Mouse (Mus musculus): Measurements from ENCODE around the gene Acly. TPM values are rescaled to one million over a fixed set of nuclear protein-coding genes. Genes with fewer than 3 reads are reported as not detected.

Acly gene
- total RNA-seq, 2 experiments from 2014 or later = 27.3 to 38.1 TPM

DNA sequence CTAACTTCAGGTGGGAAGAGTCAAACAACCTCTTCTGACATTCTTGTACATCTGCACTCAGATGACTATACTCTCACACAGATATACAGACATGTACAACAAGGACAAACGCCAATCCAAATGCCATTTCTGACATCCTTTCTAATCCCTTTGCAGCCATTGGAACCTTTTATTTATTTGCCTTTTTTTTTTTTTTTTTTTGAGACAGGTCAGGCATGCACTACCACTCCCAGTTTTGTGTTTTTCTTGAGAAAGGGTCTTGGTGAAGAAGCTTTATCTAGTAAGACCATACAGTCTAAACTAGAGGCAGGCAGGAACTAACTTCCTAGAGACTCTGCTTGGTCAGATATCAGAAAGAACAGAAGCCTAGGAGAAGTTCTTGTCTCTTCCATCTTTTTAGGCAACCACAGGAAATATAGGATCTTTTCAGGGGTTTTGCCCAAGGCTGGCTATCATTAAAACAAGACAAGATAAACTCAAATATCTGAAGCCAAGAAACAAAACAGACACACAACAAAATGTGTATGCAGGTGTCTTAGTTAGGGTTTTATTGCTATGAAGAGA lies 62.5 kb downstream of the Acly start:
- DNase-seq = no peak

DNA sequence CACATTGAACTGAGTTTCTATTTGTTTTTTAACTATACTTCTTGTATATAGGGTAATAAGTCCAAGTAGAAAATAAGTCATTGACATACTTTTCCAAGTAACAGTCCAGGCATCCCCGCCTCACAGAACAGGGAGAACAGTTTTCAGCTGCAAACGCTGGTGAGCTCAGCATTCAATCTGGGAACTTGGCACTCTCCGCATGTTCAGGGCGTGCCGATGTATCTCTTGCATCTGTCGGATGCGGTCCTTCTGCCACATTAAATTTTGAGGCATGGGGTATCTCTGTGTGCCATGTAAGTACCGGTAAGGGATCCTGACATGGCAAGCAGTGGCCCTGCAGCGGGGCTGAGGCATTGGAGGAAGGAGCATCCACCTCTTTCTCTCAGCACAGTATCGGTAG lies 65.1 kb downstream of the Acly start:
- DNase-seq = no peak
- intact Hi-C loops (cut with DNase I) = no loop called here

More for the DNA sequence above, 62.5 kb downstream of the Acly start:
- intact Hi-C loops (cut with DNase I) = no loop called here

DNA sequence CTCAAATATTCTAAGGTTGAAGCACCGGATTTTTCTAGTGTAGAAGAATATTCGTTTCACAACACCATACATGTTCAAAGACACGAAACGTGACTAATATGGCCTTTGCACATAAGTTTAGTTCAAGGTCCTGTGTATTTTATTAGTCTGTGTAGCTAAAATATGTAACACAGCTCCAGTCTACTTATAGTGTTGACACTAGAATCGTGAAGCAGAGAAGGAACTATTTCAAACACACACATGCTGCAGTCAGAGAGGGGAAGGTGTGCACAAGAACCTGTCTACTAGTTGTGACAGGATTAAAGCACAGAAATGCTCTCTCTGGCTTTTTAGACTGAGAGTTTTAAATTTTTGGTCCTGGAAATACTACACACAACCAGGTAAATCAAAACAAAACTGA lies 70.1 kb downstream of the Acly start:
- intact Hi-C loops (cut with DNase I) = no loop called here
- no peak for DNase-seq

DNA sequence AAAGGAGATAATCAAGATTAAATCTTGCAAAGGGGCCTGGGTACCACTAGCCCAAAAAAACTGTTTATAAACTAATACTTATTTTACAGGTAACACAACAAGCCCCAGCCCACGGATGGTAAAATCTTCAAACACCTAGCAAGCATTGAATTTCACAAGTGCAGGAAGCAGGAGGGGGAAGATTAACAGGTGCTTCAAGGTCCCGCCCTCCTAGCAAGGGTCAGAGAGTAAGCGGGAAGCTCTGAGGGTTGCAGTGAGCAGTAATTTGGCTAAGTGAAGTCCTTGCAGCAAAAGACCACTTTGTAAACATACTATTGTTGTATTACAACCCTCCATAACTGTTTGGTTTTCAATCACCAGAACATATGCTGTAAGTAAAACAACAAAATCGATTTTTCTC lies 70.6 kb downstream of the Acly start:
- intact Hi-C loops (cut with DNase I) = no loop called here
- no peak for DNase-seq

DNA sequence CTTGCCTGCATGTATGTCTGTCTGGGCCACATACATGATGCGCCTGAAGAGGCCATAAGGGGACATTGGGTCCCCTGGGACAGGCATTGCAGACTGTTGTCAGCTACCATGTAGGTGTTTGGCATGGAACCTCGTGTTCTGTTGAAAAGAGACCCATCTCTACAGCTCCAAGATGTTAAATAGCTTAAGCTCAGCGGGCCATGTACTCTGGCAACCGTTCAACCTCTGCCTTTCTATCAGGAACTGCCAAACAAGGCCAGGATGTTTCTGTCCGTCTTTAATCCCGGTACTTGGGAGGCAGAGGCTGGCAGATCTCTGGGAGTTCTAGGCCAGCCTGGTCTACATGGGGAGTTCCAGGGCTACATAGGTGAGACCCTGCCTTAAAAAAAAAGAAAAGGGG lies 85.2 kb downstream of the Acly start:
- no peak for DNase-seq
- intact Hi-C loops (cut with DNase I) = no loop called here

DNA sequence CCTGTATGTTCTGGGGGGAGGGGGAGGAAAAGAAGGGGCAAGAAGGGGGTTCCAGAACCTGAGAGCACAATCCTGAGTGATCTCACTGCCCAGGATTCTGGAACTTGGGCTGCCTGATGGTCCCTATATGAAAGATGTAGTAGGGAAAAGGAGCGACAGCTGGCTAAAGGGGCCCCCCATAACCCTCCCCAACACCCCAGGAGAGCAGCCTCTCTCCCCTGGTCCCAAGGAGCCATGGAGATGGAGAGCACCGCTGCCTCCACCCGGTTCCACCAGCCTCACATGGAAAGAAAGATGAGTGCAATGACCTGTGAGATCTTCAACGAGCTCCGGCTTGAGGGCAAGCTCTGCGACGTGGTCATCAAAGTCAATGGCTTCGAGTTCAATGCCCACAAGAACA lies 86.0 kb downstream of the Acly start, which contains the start of the genes Nt5c3b and Klhl10:
Gene Nt5c3b (minus strand): TSS at position 12 of the 400 bp plus-strand sequence.
Gene Klhl10 (plus strand): TSS at position 121 of the 400 bp plus-strand sequence.
- DNase-seq = no peak
- intact Hi-C loops (cut with DNase I) = loop anchor here (1.0 to 2.0 kb wide), 2 partner anchors 27 to 31 kb away; partner anchors contain the start of genes Klhl11 and P3h4

DNA sequence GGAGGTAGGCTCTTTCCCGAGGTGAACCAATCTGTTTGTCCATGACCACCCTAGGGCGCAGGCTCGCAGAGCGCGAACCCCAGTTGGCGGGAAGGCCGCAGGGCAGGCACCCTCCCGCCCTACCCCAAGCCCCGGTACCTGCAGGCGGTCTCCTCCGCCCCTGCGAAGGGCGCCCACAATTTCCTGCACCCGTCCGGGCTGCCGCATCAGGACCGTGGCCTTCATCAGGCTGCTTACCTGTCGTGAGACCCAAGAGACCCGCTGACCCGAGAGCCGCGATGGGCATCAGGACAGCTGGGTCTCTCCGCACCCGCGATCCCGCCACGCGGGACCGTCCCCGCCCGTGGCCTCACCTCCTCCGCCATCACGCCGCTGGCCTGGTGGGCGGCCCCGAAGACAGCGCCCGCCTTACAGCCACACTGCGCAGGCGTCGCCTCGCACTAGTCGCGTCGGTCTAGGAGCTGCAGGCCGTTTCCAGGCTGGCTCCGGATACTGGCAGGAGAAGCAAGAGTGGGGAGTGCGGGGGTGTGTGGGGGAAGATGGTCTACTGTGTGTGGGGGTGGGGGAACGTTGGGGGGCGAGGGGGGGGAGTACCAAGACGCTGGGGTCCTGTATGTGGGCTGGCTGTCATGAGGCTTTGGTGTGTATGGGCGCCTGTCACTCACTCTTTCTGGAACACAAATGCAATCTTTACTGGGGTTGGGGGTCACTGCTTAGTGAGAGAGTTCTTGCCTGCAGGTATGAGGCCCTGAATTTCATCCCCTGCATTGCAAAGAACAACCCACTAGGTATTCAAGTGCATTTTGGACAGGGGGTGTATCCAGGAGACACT lies 86.9 kb downstream of the Acly start:
- intact Hi-C loops (cut with DNase I) = loop anchor here (1.0 to 2.0 kb wide), 2 partner anchors 27 to 32 kb away; partner anchors contain the start of genes Klhl11 and P3h4

DNA sequence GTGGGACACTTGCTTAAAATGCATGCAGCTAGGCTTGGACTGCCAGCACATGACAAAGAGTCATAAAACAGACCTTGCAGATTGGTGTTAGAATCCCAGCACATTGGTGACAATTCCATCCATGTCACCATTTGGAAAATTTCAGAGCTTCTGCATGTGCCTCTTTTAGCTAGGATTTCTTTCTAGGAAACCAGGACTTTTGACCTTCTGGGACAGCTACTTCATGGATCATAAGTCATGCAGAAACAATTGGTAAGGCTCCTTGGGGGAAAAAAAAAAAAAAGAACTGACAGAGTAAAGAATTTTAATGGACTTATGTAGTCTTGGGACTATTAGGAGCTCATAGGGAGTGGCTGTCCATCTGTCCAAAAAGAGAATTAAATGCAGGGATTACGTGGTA lies 89.9 kb downstream of the Acly start:
- no peak for DNase-seq
- intact Hi-C loops (cut with DNase I) = no loop called here

More for the DNA sequence above, 86.9 kb downstream of the Acly start:
- peak; percentile 86 to 87 for DNase-seq

DNA sequence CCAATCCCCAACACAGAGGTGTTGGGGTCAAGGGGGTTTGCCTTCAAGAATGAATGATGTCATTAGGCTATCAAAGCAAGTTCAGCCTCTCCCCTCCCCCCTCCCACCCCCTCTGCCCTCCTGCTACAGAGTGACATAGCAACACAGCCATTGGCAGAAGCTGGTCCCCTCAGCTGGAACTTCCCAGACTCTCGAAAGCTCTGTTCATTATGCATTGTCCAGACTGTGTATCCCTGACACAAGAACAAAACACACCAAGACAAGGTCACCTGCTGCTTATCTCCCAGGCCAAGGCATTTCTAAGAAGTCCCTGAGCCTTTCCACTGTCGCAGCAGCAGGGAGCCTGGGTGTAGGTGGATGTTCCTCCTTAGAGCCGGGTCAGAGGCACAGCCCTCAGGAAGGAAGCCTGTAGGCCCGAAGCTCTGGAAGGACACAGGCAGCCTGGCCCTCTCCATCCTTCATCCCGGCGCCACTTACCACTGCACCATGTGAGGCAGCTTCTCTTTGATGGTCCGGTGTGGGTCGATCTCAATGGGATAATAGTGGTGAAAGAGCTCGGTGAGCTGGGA lies 92.0 kb downstream of the Acly start:
- no peak for DNase-seq
- intact Hi-C loops (cut with DNase I) = no loop called here

DNA sequence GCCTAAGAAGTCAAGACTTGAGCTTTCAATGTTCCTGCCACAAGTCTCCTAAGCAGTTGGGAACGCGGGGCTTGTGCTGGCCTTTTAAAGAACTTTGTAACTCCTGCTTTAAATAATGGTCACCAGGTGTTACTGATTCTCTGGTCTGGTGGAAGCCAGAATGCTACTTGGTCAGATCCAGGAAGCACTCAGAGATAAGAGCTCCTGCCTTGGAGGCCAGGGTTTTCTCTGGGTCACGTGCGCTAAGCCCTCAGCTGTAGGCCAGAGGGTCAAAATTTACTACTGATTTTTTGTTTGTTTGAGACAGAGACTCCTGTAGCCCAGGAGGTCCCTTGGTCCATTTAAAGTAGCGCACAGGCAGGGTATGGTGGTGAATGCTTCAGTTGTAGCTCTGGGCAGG lies 95.8 kb downstream of the Acly start:
- intact Hi-C loops (cut with DNase I) = no loop called here
- no peak for DNase-seq

DNA sequence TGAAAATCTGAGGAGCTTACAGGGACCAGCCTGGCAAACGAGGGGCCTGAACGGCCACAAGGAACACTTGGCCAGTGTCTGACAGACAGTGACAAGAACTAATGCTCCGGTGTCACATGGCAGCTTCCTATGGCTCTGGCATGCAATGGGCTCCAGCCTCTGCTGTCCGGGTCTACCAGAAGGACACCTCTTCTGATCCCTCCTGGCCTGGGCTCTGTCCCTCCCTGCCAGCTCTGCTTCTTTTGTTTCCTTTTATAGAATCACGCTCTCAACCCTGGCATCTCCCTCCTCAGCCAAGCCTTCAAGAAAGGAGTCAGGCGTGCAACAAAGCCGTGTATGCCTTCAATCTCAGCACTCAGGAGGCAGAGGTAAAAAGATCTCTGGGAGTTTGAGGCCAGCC lies 97.7 kb downstream of the Acly start:
- DNase-seq = no peak
- intact Hi-C loops (cut with DNase I) = no loop called here

DNA sequence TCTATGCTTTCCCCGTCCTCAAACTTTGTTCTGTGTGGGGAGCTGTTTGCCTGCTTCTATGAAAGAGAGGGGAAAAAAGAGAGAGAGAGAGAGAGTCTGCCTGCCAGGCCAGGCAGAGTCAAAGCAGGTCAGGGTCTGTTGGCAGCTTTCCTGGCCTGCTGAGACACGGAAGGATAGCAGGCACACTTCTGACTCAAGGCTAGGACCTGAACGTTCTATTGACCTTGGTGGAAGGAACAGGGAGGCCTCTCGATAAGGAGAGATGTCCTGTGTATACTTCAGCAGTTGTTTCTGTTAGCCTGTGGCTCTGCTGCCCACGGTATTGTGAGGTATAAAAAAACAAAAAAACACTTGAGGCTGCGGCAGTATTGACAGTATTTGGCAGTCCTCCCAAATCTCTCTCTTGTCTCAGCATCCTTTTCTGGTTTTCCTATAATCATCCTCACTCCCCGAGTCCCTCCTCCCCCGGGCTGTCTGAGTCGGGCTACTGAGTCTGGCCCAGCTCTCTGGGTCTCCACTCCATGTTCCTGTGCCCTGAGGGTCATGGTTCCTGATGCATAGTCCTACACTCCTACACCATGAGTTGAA lies 99.1 kb downstream of the Acly start:
- peak; percentile 35 to 40 for DNase-seq
- intact Hi-C loops (cut with DNase I) = no loop called here

DNA sequence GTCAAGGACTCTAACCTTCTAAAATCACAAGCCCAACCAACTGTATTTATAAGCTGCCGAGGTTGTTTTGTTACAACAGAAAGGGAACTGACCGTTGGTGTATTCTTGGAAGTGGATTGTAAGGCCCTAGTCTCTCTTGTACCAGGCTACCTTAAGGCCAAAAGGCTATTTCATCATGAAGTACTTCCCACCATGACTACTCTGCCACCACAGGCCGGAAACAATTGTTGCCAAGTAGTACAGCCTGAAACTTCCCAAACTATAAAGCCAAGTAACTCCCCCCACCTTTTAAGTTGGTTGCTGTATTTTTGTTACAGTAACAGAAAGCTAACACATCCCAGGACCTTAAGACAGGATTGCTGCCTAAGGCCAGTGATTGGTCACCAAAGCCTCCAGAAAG lies 101.0 kb downstream of the Acly start:
- intact Hi-C loops (cut with DNase I) = loop anchor here (2.0 kb wide), 2 partner anchors 46 to 128 kb away; partner anchors contain the start of gene Klhl11
- DNase-seq = no peak

Small RNAs within 50 kb of the gene (microRNA-seq; reads per million reads assigned to microRNA genes)
- gene Gm27374 (ENCODE audit: borderline number of aligned reads in 2 of 2) (0 reads per million in 2 experiments), gene Mir7116 (ENCODE audit: borderline number of aligned reads in 2 of 2) (0 reads per million in 2 experiments)

Other genes starting within 250 kb of the Acly start
- gene Eif1, start 208.1 kb downstream of the Acly start, total RNA-seq (2021) = 1,000 to 10,000 TPM; 1,603 to 1,774 TPM
- gene Gast, start 193.6 kb downstream of the Acly start, total RNA-seq (2021) = not detected
- 1 to 10 TPM; 1.6 to 1.8 TPM for gene Hap1, start 171.9 kb downstream of the Acly start, total RNA-seq (2021)
- gene Jup, start 130.2 kb downstream of the Acly start, total RNA-seq (2021) = 100 to 1,000 TPM; 252 to 272 TPM
- gene P3h4, start 113.2 kb downstream of the Acly start, total RNA-seq (2021) = 10 to 100 TPM; 16.3 to 18.2 TPM
- gene Fkbp10, start 112.3 kb downstream of the Acly start, total RNA-seq (2021) = 10 to 100 TPM; 12.9 to 13.4 TPM
- gene Nt5c3b, start 86.2 kb downstream of the Acly start, total RNA-seq (2021) = 10 to 100 TPM; 29.7 to 29.8 TPM
- gene Klhl10, start 86.1 kb downstream of the Acly start, total RNA-seq (2021) = under 1 TPM; 0.86 to 0.92 TPM
- 1 to 10 TPM; 7.6 to 8.2 TPM for gene Klhl11, start 55.3 kb downstream of the Acly start, total RNA-seq (2021)
- under 1 TPM; 0.22 to 0.49 TPM for gene Ttc25, start 17.6 kb upstream of the Acly start, total RNA-seq (2021)
- 1 to 10 TPM; 5.5 to 7.2 TPM for gene Cnp, start 46.9 kb upstream of the Acly start, total RNA-seq (2021)
- 10 to 100 TPM; 57.2 to 59.2 TPM for gene Nkiras2, start 91.2 kb upstream of the Acly start, total RNA-seq (2021)
- gene Dnajc7, start 92.2 kb upstream of the Acly start, total RNA-seq (2021) = 100 to 1,000 TPM; 123 to 133 TPM
- under 1 TPM in 1 of 2 experiments, not detected in 1; 0.28 TPM for gene Zfp385c, start 164.5 kb upstream of the Acly start, total RNA-seq (2021)
- gene Dhx58, start 176.3 kb upstream of the Acly start, total RNA-seq (2021) = 1 to 10 TPM in 1 of 2 experiments, under 1 TPM in 1; 0.75 to 2.8 TPM
- 10 to 100 TPM; 12.4 to 13.0 TPM for gene Kat2a, start 184.5 kb upstream of the Acly start, total RNA-seq (2021)
- under 1 TPM in 1 of 2 experiments, not detected in 1; 0.43 TPM for gene Hspb9, start 185.8 kb upstream of the Acly start, total RNA-seq (2021)
- gene Rab5c, start 210.2 kb upstream of the Acly start, total RNA-seq (2021) = 10 to 100 TPM; 54.3 to 62.1 TPM
- not detected for gene Kcnh4, start 231.9 kb upstream of the Acly start, total RNA-seq (2021)
- gene Hcrt, start 234.9 kb upstream of the Acly start, total RNA-seq (2021) = not detected
- gene Ghdc, start 243.0 kb upstream of the Acly start, total RNA-seq (2021) = 1 to 10 TPM; 8.5 to 9.5 TPM

All from heart, postnatal 36 days (tissue).